Mouse (Mus musculus) frontal cortex, postnatal 36 days (tissue): Measurements from ENCODE around the gene Tifa.

ENCODE experiments used
- DNase-seq, 2 experiments: peaks; one replicate each; pipeline ENCODE4 v3.0.0; 2022; ENCODE audit warnings: low spot score in 2 of 2

Tifa gene

DNA sequence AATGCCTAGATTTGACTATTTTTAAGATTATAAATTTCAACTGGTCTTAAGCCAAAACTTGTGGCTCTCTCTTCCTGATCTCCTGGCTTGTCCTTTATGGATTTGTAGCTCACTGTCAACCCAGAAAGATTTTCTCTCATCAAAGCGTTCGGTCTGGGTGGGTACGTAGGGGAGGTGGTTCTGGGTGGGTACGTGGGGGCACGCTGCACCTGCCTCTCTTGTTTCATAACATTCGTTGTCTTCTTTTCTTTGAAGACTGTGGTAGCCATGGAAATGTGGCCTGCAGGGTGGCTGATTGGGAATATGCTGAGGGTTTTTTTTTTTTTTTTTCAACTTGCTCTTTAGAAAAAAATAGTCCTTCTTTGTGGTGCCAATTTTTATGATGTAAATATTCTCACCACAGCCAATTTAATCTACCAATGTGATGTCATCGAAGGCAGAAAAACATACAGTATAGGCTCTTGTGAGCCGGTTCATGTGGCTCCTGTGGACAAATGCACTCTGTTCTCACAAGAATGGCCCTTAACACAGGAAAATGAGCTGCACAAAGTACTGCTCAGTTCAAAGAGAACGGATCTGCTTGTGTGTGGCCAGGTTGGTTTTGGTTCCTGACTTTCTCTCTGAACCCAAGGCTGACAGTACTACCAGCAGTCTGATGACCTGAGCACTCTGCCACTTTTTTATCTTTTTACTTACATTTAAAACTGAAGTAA lies 78.6 kb downstream of the Tifa start:
- no peak for DNase-seq

GRCm38 (mm10) chr3:127868880-127869279 lies 79.3 kb downstream of the Tifa start:
- no peak for DNase-seq

- no peak for DNase-seq
Measured at GRCm38 (mm10) chr3:127871575-127871974, 82.0 kb downstream of the Tifa start.

DNA sequence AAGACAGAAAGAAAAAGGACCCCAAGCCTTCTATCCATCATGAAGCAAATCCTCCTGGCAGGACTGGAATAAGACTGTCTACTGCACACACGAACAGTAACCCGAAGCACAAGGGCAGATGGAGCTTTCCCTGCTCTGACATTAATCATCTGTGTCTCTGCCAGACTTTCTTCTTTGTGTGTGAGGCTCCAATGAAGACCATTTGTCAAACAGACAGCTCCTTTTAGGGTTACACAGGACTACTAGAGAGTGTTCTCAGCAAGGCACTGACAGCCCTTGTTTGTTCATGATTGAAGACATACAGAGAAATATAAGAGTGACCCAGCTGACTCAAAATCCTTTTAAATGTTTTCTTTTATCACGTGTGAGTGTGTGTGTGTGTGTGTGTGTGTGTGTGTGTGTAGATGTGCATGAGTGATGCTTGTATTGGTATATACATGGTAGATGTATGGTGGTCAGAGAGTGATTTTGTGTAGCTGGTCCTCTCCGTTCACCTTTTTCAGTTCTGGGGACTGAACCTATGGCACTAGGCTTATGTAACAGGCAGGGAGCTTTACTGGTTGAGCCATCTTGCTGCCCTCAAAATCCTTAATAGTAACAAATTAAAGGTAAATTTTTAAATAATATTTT lies 84.8 kb downstream of the Tifa start:
- DNase-seq, result no peak

DNA sequence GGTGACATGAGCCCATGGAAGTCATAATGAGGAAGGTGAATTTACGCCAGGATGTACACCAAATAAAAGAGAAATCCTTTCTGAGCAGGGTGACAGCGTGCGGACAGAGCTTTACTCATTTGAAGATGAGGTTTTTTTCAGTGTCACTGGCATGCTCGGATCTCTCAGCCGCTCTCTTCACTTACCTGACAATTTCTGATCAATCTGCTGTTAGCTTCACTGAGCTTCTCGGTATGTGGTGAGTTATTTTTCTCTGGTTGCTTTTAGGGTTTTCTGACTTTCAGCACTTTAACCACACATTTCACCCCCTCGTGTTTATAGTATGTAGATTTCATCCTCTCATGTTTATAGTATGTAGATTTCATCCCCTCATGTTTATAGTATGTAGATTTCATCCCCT lies 85.5 kb downstream of the Tifa start:
- DNase-seq, result no peak

- no peak for DNase-seq
Measured at GRCm38 (mm10) chr3:127875509-127875908, 85.9 kb downstream of the Tifa start.

- DNase-seq, result no peak
Measured at GRCm38 (mm10) chr3:127879968-127880367, 90.4 kb downstream of the Tifa start.

DNA sequence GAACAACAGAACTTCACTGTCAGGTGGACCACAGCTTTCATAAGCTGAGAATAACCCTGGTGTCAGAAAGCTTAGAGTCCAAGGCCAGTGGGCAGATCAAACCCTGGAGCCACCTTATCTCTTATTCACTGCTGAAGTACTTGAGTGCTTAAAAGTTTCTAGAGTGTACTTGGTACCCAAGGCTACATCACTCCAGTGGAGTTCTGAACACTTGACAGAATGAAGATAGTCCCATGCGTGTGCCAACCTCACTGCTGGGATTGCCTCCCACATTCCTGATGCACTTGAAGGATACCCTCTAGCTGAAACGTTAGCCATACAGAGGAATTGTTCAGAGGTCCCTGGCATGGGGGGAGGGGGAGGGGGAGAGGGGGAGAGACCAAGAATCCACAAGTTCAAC lies 92.1 kb downstream of the Tifa start:
- no peak for DNase-seq
